Mouse (Mus musculus) heart, embryonic 14.5 days (tissue): ENCODE results near the gene Slc19a3. TPM values are rescaled to one million over a fixed set of nuclear protein-coding genes. Genes with fewer than 3 reads are reported as not detected.

ENCODE experiments used
- ATAC-seq: fragments of 200-750 bp; cut with Nextera tagmentation; 2 replicates; pipeline ENCODE4 v1.8.0; 2017; ENCODE audit warnings: low read depth, moderate TSS enrichment; ENCODE audit not compliant: insufficient number of reproducible peaks, insufficient read depth, low FRiP score
- H3K27ac ChIP-seq, 2 experiments: fragments of 200-500 bp in 1 of 2; fragments of 300-500 bp in 1 of 2; sonication (generic) in 1 of 2; replicated peaks in 1 of 2; 2 replicates each; pipeline ENCODE4 v1.5.1; 2012 to 2014; ENCODE audit warnings: low read depth in 2 of 2, low read length in 2 of 2, control low read depth in 1 of 2, mild to moderate bottlenecking in 1 of 2, mixed read lengths in 1 of 2; ENCODE audit not compliant: control insufficient read depth in 1 of 2, insufficient read depth in 1 of 2
- H3K27me3 ChIP-seq: fragments of 300-500 bp; sonication (generic); 2 replicates; pipeline ENCODE4 v1.6.1; 2014; ENCODE audit warnings: mild to moderate bottlenecking, low read length, control low read depth; ENCODE audit not compliant: control insufficient read depth, insufficient read depth
- H3K36me3 ChIP-seq: fragments of 300-500 bp; sonication (generic); 2 replicates; pipeline ENCODE4 v1.6.1; 2014; ENCODE audit warnings: mild to moderate bottlenecking, control low read depth, low read length, mixed read lengths; ENCODE audit not compliant: control insufficient read depth, insufficient read depth
- H3K4me1 ChIP-seq, 2 experiments: fragments of 200-500 bp in 1 of 2; fragments of 300-500 bp in 1 of 2; sonication (generic) in 1 of 2; 2 replicates each; pipeline ENCODE4 v1.6.1; 2012 to 2014; ENCODE audit warnings: low read length in 2 of 2, control low read depth in 1 of 2, mixed read lengths in 1 of 2; ENCODE audit not compliant: control insufficient read depth in 2 of 2, insufficient read depth in 2 of 2
- H3K4me2 ChIP-seq: fragments of 300-500 bp; sonication (generic); 2 replicates; pipeline ENCODE4 v1.6.1; 2014; ENCODE audit warnings: mild to moderate bottlenecking, low read length
- H3K4me3 ChIP-seq, 2 experiments: fragments of 200-500 bp in 1 of 2; fragments of 300-500 bp in 1 of 2; sonication (generic) in 1 of 2; 2 replicates each; pipeline ENCODE4 v1.5.1; 2012 to 2014; ENCODE audit warnings: low read length in 2 of 2, mild to moderate bottlenecking in 2 of 2, control low read depth in 1 of 2, low read depth in 1 of 2, moderate library complexity in 1 of 2; ENCODE audit not compliant: control insufficient read depth in 1 of 2, insufficient read depth in 1 of 2
- H3K9ac ChIP-seq: fragments of 300-500 bp; sonication (generic); 2 replicates; pipeline ENCODE4 v1.6.1; 2014; ENCODE audit warnings: mild to moderate bottlenecking, low read length
- H3K9me3 ChIP-seq: fragments of 300-500 bp; sonication (generic); 2 replicates; pipeline ENCODE4 v1.6.1; 2016; ENCODE audit warnings: low read length, control low read depth; ENCODE audit not compliant: control insufficient read depth
- WGBS: fragments of 180-500 bp; shearing (Covaris S2); extraction: QIAGEN DNeasy Blood & Tissue Kit; methylation state at CpG from one replicate; pipeline ENCODE4 v1.1.7; 2014; 5-methylcytosine and 5-hydroxymethylcytosine counted together
- polyA plus RNA-seq: library from polyadenylated mRNA; unstranded; fragments of >200 nt; fragmentation: Nextera tagmentation; extraction: Ambion mirVana; gene quantifications from 2 replicates; pipeline ENCODE4 v1.2.1, GENCODE M21; 2014

Slc19a3 gene
- polyA plus RNA-seq, 1 experiment from 2014 or later, result 2.4 TPM

DNA sequence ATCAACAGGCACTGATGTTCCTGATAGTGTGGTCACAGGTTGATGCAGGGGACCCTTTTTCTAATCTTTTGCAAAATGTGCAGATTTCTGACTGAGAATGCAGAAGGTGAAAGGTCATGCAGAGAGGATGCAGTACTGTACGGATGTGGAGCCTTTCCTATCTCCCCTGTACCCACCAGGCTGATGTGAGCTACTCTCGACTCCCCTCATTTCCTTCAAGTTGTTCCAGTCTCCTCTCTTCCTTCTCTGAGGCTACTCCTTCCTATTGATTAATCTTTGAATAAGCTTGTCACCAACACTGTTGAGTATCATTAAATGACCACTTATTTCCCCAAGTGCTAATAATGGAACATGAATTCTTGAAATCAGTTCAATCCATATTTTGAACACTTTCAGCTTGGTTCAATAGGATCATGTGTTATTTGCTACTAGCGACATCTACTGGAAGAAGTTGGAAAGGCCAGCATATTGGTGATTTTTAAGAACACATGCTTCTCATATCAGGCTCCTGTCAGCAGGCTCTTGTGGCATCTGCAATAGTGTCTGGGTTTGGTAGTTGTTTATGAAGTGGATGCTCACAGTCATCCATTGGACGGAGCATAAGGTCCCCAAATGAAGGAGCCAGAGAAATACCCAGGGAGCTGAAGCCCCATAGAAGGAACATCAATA is 50.6 kb downstream of the Slc19a3 start:
- Histone ChIP-seq H3K9me3 (peaks cover 6% of the 10 kb centered on the region), H3K27ac (no peak overlapping the region), H3K27me3 (no peaks in the 10 kb centered on the region), H3K4me3 (no peak overlapping the region), H3K9ac (no peak overlapping the region), H3K36me3 (no peaks in the 10 kb centered on the region), H3K4me1 (peaks cover 0 to 7% of the 10 kb centered on the region in 2 experiments; a peak in 2 of 4 replicates), H3K4me2 (no peak overlapping the region)
- ATAC-seq, result no peak
- 20% methylated on average over 4 of the region's 4 CpGs for WGBS

DNA sequence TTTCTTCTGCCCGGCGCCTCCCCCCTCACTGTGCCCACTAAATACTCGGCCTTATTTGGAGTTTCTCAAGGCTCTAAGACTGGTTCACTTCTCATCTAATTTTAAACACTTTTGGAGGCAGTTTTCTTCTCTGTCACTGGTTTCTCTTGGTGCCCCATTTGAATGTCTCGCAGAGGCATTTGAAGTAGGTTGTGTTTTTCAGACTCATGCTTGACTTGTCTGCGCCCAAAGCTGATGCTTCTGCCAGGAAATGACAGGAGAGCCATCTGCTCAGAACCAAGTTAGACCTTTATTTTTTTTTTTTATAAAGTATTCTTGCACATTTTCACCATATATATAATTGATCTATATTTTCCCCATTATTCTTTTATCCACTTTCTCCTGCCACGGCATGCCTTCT is 51.5 kb downstream of the Slc19a3 start:
- Histone ChIP-seq H3K9ac (no peak overlapping the region), H3K9me3 (peaks cover 6% of the 10 kb centered on the region), H3K4me2 (no peak overlapping the region), H3K27ac (no peak overlapping the region), H3K27me3 (no peaks in the 10 kb centered on the region), H3K4me1 (peaks cover 0 to 7% of the 10 kb centered on the region in 2 experiments; a peak in 2 of 4 replicates), H3K36me3 (no peaks in the 10 kb centered on the region), H3K4me3 (no peak overlapping the region)
- ATAC-seq, result no peak
- WGBS, result 89% methylated on average over 6 of the region's 6 CpGs

DNA sequence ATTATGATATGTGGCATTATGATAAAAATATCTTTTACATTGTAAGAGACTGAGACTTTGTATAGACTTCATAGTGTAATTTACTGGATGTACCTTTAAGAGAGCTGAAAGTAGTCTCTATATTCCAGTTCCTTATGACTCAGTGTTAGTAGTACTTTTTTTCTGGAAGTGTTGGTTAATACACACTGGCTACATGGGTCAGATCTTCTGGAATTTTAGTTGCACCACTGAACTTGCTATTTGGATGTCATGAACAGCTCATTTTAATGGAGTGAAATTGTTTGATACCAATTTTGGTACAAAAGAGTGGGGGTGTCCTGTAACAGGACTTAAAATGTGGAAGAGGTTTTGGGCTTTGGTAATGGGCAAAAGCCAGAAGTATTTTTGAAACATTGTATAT is 60.4 kb downstream of the Slc19a3 start:
- Histone ChIP-seq H3K36me3 (no peaks in the 10 kb centered on the region), H3K4me2 (no peak overlapping the region), H3K27me3 (no peaks in the 10 kb centered on the region), H3K4me3 (no peak overlapping the region), H3K4me1 (peaks cover 6 to 16% of the 10 kb centered on the region in 2 experiments; a peak in 2 of 4 replicates), H3K27ac (no peak overlapping the region), H3K9me3 (no peaks in the 10 kb centered on the region), H3K9ac (no peak overlapping the region)
- no peak for ATAC-seq

DNA sequence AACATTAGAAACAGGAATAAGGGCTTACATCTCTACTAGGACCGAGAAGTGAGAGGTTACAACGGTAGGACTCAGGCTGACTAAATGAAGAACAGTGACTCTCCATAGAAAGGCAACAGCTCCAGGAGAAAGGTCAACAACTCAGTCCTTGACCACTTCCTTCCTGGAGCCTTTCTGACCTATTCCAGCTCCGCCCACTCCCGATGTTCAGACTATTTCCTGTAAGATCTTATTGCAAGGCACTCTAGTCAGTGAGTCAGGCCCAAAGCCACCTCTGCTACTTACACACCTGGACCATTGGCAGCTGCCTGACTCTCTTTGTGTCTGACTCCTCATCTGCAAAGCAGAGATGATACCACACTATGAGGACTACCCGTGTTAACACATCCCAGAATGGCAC is 62.5 kb downstream of the Slc19a3 start:
- H3K27ac ChIP-seq, result no peak overlapping the region
- no peak for ATAC-seq
- no peaks in the 10 kb centered on the region for H3K9me3 ChIP-seq
- no peak overlapping the region for H3K9ac ChIP-seq
- WGBS, result 70% methylated on average over 5 of the region's 5 CpGs
- H3K4me2 ChIP-seq, result no peak overlapping the region
- H3K4me1 ChIP-seq, result peaks cover 9 to 31% of the 10 kb centered on the region in 2 experiments; a peak in 3 of 4 replicates
- H3K4me3 ChIP-seq, result no peak overlapping the region
- no peaks in the 10 kb centered on the region for H3K36me3 ChIP-seq
- no peaks in the 10 kb centered on the region for H3K27me3 ChIP-seq

DNA sequence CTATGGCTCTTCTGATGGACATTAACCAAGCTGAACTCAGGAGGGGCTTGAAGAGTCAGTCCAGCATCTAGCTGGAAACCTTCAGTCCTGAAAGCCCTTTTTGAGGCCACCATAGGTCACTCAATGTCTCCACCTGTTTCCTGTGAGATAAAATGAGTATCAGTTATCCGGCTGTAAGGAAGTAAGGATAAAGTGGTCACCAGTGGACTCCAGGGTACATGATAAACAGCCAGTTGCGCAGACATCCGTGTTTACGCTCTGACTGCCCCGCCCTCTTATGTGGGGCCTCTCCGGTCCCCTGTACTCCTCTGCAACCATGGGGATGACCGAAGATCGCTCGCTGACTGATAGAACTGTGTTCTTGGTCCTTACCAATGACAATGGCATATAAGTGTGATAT is 63.9 kb downstream of the Slc19a3 start:
- no peak overlapping the region for H3K9ac ChIP-seq
- H3K4me1 ChIP-seq, result peaks cover 9 to 31% of the 10 kb centered on the region in 2 experiments; a peak in 3 of 4 replicates
- no peak overlapping the region for H3K4me2 ChIP-seq
- no peaks in the 10 kb centered on the region for H3K9me3 ChIP-seq
- no peak overlapping the region for H3K27ac ChIP-seq
- H3K36me3 ChIP-seq, result no peaks in the 10 kb centered on the region
- ATAC-seq, result peak; percentile 71
- no peak overlapping the region for H3K4me3 ChIP-seq
- 50% methylated on average over 9 of the region's 9 CpGs for WGBS
- no peaks in the 10 kb centered on the region for H3K27me3 ChIP-seq

DNA sequence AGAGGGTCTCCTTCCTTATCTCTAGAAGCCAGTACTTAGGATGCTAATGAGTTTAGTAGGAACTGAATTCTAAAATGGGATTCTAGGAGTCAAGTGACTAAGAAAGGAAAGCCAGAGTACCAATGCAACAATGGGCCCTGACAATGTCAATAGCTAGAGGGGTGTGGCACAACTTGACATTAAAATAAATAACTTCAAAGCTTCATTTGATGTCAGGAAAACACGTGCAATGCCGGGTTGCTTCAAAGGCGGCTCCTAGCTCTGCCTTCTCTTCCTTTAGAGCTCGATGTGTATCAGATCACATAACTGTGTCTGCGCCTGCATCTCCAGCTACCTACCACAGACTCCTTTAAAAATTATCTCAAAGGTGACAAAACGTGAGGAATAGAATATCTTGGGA is 64.3 kb downstream of the Slc19a3 start:
- no peak for ATAC-seq
- Histone ChIP-seq H3K4me3 (no peak overlapping the region), H3K36me3 (no peaks in the 10 kb centered on the region), H3K9me3 (no peaks in the 10 kb centered on the region), H3K27ac (no peak overlapping the region), H3K4me2 (no peak overlapping the region), H3K9ac (no peak overlapping the region), H3K4me1 (peaks cover 9 to 31% of the 10 kb centered on the region in 2 experiments; a peak in 3 of 4 replicates), H3K27me3 (no peaks in the 10 kb centered on the region)
- WGBS, result 31% methylated on average over 6 of the region's 6 CpGs

DNA sequence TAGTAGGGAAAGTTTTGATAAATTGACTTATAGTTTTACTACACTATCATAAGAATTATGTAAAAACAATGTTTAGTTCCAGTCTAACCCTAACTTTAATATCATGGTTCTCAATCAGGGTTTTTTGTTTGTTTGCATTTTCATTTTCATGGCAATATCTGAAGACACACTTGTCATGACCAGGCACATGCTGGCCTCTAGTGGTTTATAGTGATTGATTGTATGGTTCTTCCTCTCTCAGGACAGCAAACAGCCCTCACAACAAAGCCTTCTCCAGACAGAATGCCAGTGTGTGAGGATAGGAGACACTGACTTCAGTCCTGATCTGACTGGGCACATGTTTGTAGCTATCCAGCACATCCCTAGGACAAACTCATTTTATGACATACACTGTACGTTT is 65.0 kb downstream of the Slc19a3 start:
- no peaks in the 10 kb centered on the region for H3K36me3 ChIP-seq
- no peak overlapping the region for H3K4me3 ChIP-seq
- H3K4me2 ChIP-seq, result no peak overlapping the region
- ATAC-seq, result no peak
- H3K27ac ChIP-seq, result no peak overlapping the region; a peak in 1 of 4 replicates
- H3K9me3 ChIP-seq, result no peaks in the 10 kb centered on the region
- no peak overlapping the region for H3K9ac ChIP-seq
- H3K27me3 ChIP-seq, result no peaks in the 10 kb centered on the region
- 72% methylated on average over 1 of the region's 1 CpGs for WGBS
- H3K4me1 ChIP-seq, result peaks cover 9 to 31% of the 10 kb centered on the region in 2 experiments; a peak in 3 of 4 replicates

DNA sequence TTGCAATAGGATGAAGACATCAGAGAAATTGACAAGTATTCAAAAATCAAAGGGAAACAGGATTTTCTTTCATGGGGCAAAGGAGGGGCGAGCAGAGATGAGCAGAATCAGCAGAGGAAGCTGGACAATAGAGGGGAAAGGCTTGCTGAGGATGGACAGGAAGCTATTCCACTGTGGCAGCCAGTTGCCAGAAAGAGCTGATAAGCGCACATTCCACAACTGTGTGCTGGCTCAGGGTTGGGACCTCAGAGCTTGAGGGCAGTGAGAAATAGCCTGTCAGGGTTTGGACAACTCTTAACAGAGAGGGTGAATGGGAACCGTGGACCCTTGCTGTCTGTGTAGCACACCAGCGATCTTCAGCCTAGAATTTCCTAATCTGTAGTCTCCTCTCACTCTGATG is 66.2 kb downstream of the Slc19a3 start:
- 2% methylated on average over 4 of the region's 4 CpGs for WGBS
- H3K4me2 ChIP-seq, result peak overlapping the region; percentile 19
- no peak overlapping the region for H3K9ac ChIP-seq
- H3K36me3 ChIP-seq, result no peaks in the 10 kb centered on the region
- no peaks in the 10 kb centered on the region for H3K27me3 ChIP-seq
- H3K9me3 ChIP-seq, result no peaks in the 10 kb centered on the region
- no peak overlapping the region for H3K4me3 ChIP-seq
- ATAC-seq, result peak; percentile 80
- H3K4me1 ChIP-seq, result peaks cover 9 to 31% of the 10 kb centered on the region in 2 experiments; a peak in 3 of 4 replicates
- H3K27ac ChIP-seq, result peak overlapping the region; percentile 51 to 61
